ENCODE assay signal across 21 mouse cellular contexts in the genomic region with DNA sequence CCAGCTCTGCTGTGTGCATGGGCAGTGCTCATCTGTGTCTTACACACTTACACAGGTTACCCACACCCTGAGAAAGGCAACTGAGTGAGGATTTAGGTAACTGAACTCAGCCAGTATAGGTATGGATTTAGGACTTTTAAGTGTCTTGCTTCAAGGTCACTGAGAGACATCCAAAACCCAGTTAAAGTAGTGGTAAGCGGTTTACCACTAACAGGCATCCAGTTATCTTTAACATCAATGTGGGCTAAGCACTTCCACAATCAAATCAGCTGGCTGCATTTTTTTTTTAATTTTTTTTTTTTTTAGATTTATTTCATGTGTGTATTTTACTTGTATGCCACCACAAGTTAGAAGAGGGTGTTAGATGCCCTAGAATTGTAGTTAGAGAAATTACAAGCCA. TPM values are rescaled to one million over a fixed set of nuclear protein-coding genes. Genes with fewer than 3 reads are reported as not detected.
"Had no signal": no experiment of that assay in that cellular context is flagged by ENCODE, and none has a peak within 500 bp of the region (broad histone marks: within the 10 kb centered on the region; RNA-seq: fewer than 3 reads in every experiment).

No protein-coding gene starts in this region.

- H3K9ac ChIP-seq: limb, embryonic 13.5 days; liver, embryonic 13.5 days; lung, embryonic 14.5 days had no signal

- H3K27ac ChIP-seq: layer of hippocampus, adult 2 months; limb, embryonic 10.5 days; limb, embryonic 13.5 days; liver, embryonic 13.5 days; stomach, postnatal 0 days had no signal

- H3K4me1 ChIP-seq: limb, embryonic 10.5 days had no signal

- DNase-seq: kidney, adult 18-20 months; kidney, adult 9 months; kidney, postnatal 14 days; layer of hippocampus, adult 9-11 months; liver; liver, embryonic 13.5 days; lung, embryonic 14.5 days; lung, postnatal 10 days; lung, postnatal 4 days; midbrain, embryonic 14.5 days; right cerebral cortex, adult 18-20 months; right cerebral cortex, postnatal 14 days; thymus, adult 2 months; thymus, postnatal 14 days; thymus, postnatal 4 days had no signal

- H3K4me2 ChIP-seq: limb, embryonic 13.5 days; liver, embryonic 13.5 days; lung, embryonic 14.5 days; midbrain, embryonic 11.5 days had no signal

- H3K9me3 ChIP-seq: limb, embryonic 10.5 days; limb, embryonic 13.5 days; liver, embryonic 13.5 days had no signal

- H3K4me3 ChIP-seq: layer of hippocampus, adult 2 months; limb, embryonic 10.5 days; limb, embryonic 13.5 days; liver, embryonic 13.5 days had no signal

- H3K27me3 ChIP-seq: limb, embryonic 13.5 days; liver, embryonic 13.5 days had no signal

RNA-seq across cellular contexts. Expression of a gene that starts 30.7 kb away (rescaled TPM):
- total RNA-seq: midbrain, postnatal 0 days had no signal
- polyA plus RNA-seq: midbrain, postnatal 0 days had no signal
